Mouse (Mus musculus) small intestine, adult 2 months (tissue): ENCODE data around the gene Fzd2.

Experiments used
- CTCF ChIP-seq: fragments of 200-500 bp; IDR thresholded peaks from 2 replicates; pipeline ENCODE4 v1.5.1; 2012; ENCODE audit warnings: low read depth, mild to moderate bottlenecking, control low read depth, inconsistent platforms, low read length, moderate library complexity, mixed read lengths; ENCODE audit not compliant: insufficient replicate concordance, insufficient read length; ENCODE audit errors: extremely low read depth
- POLR2A ChIP-seq: fragments of 200-500 bp; IDR thresholded peaks from 2 replicates; pipeline ENCODE4 v1.6.1; 2012; ENCODE audit warnings: low read depth, mild to moderate bottlenecking, control low read depth, inconsistent platforms, low read length, moderate library complexity

GRCm38 (mm10) chr11:102629375-102629774 lies 25.2 kb downstream of the Fzd2 start:
- TF ChIP-seq POLR2A (no peak), CTCF (no peak)
